Mouse (Mus musculus): ENCODE results near the gene Rbp1. TPM values are rescaled to one million over a fixed set of nuclear protein-coding genes. Genes with fewer than 3 reads are reported as not detected.

The Rbp1 gene
- total and polyA plus RNA-seq, 2 experiments from 2014 or later = 10.5 to 27.6 TPM

GRCm38 (mm10) chr9:98490128-98490527 is 67.4 kb downstream of the Rbp1 start:
- DNase-seq (ENCODE audit: low spot score) (no peak), ATAC-seq (ENCODE audit: low FRiP score) (no peak)
- TF ChIP-seq CTCF (IDR thresholded peaks at IDR 0.05) = no peak
- H3K9me3 ChIP-seq (ENCODE audit: low read length) = no peaks in the 10 kb centered on the region
- no peak overlapping the region for H3K27ac ChIP-seq (ENCODE audit: low read depth, low read length)
- no peaks in the 10 kb centered on the region for H3K27me3 ChIP-seq (ENCODE audit: insufficient read depth, low read length)
- no peaks in the 10 kb centered on the region for H3K4me1 ChIP-seq (ENCODE audit: insufficient read depth, low read length)
- no peak overlapping the region for H3K9ac ChIP-seq (replicated peaks; ENCODE audit: low read length, poor library complexity, severe bottlenecking)
- H3K4me3 ChIP-seq (ENCODE audit: low read depth, low read length) = no peak overlapping the region
- H3K4me2 ChIP-seq (ENCODE audit: low read depth, low read length, poor library complexity, severe bottlenecking) = no peak overlapping the region
- WGBS = 53% methylated on average over 4 of the region's 4 CpGs
- no peaks in the 10 kb centered on the region for H3K36me3 ChIP-seq (ENCODE audit: insufficient read depth, low read length)

- WGBS = 85% methylated on average over 5 of the region's 5 CpGs
- ATAC-seq (ENCODE audit: low FRiP score) (no peak), DNase-seq (ENCODE audit: low spot score) (no peak)
- Histone ChIP-seq H3K4me2 (ENCODE audit: low read depth, low read length, poor library complexity, severe bottlenecking) (no peak overlapping the region), H3K4me1 (ENCODE audit: insufficient read depth, low read length) (no peaks in the 10 kb centered on the region), H3K4me3 (ENCODE audit: low read depth, low read length) (no peak overlapping the region), H3K9ac (replicated peaks; ENCODE audit: low read length, poor library complexity, severe bottlenecking) (no peak overlapping the region), H3K9me3 (ENCODE audit: low read length) (no peaks in the 10 kb centered on the region), H3K27me3 (ENCODE audit: insufficient read depth, low read length) (no peaks in the 10 kb centered on the region), H3K27ac (ENCODE audit: low read depth, low read length) (no peak overlapping the region), H3K36me3 (ENCODE audit: insufficient read depth, low read length) (no peaks in the 10 kb centered on the region)
- no peak for TF ChIP-seq CTCF (IDR thresholded peaks at IDR 0.05)
Observed at GRCm38 (mm10) chr9:98491071-98491470, 68.3 kb downstream of the Rbp1 start.

- no peaks in the 10 kb centered on the region for H3K9me3 ChIP-seq (ENCODE audit: low read length)
- H3K4me3 ChIP-seq (ENCODE audit: low read depth, low read length) = no peak overlapping the region
- no peak for TF ChIP-seq CTCF (IDR thresholded peaks at IDR 0.05)
- DNase-seq (ENCODE audit: low spot score) = no peak
- no peak for ATAC-seq (ENCODE audit: low FRiP score)
- H3K27ac ChIP-seq (ENCODE audit: low read depth, low read length) = no peak overlapping the region
- H3K4me1 ChIP-seq (ENCODE audit: insufficient read depth, low read length) = no peaks in the 10 kb centered on the region
- H3K27me3 ChIP-seq (ENCODE audit: insufficient read depth, low read length) = no peaks in the 10 kb centered on the region
- H3K4me2 ChIP-seq (ENCODE audit: low read depth, low read length, poor library complexity, severe bottlenecking) = no peak overlapping the region
- H3K9ac ChIP-seq (replicated peaks; ENCODE audit: low read length, poor library complexity, severe bottlenecking) = no peak overlapping the region
- H3K36me3 ChIP-seq (ENCODE audit: insufficient read depth, low read length) = no peaks in the 10 kb centered on the region
- WGBS = 92% methylated on average over 5 of the region's 5 CpGs
Observed at GRCm38 (mm10) chr9:98492212-98492611, 69.5 kb downstream of the Rbp1 start.

- Histone ChIP-seq H3K27me3 (ENCODE audit: insufficient read depth, low read length) (no peaks in the 10 kb centered on the region), H3K9me3 (ENCODE audit: low read length) (no peaks in the 10 kb centered on the region), H3K27ac (ENCODE audit: low read depth, low read length) (no peak overlapping the region), H3K4me1 (ENCODE audit: insufficient read depth, low read length) (no peaks in the 10 kb centered on the region), H3K36me3 (ENCODE audit: insufficient read depth, low read length) (no peaks in the 10 kb centered on the region), H3K4me3 (ENCODE audit: low read depth, low read length) (no peak overlapping the region), H3K9ac (replicated peaks; ENCODE audit: low read length, poor library complexity, severe bottlenecking) (no peak overlapping the region), H3K4me2 (ENCODE audit: low read depth, low read length, poor library complexity, severe bottlenecking) (no peak overlapping the region)
- WGBS = 83% methylated on average over 1 of the region's 1 CpGs
- no peak for ATAC-seq (ENCODE audit: low FRiP score)
- TF ChIP-seq CTCF (IDR thresholded peaks at IDR 0.05) = no peak
- DNase-seq (ENCODE audit: low spot score) = no peak
Observed at GRCm38 (mm10) chr9:98492821-98493220, 70.1 kb downstream of the Rbp1 start.

Other genes starting within 250 kb of the Rbp1 start
- 0.88 and 1.6 TPM in 2 replicates for gene Nmnat3, start 135.5 kb upstream of the Rbp1 start, total RNA-seq (2014; rRNA removed)
- 1.0 and 1.5 TPM in 2 replicates for gene Nmnat3, start 135.5 kb upstream of the Rbp1 start, polyA plus RNA-seq (2015; fragmentation: Nextera tagmentation; extraction: Ambion mirVana)
- gene Rbp2, start 63.2 kb downstream of the Rbp1 start, total RNA-seq (2014; rRNA removed) = 1.6 TPM in 1 of 2 replicates, not detected in the other
- 0.32 and 0.49 TPM in 2 replicates for gene Rbp2, start 63.2 kb downstream of the Rbp1 start, polyA plus RNA-seq (2015; fragmentation: Nextera tagmentation; extraction: Ambion mirVana)
- gene Copb2, start 140.8 kb downstream of the Rbp1 start, total RNA-seq (2014; rRNA removed) = 67.5 and 85.5 TPM in 2 replicates
- 93.9 and 97.5 TPM in 2 replicates for gene Copb2, start 140.8 kb downstream of the Rbp1 start, polyA plus RNA-seq (2015; fragmentation: Nextera tagmentation; extraction: Ambion mirVana)
- 60.6 and 70.2 TPM in 2 replicates for gene Mrps22, start 178.7 kb downstream of the Rbp1 start, total RNA-seq (2014; rRNA removed)
- 46.3 and 47.7 TPM in 2 replicates for gene Mrps22, start 178.7 kb downstream of the Rbp1 start, polyA plus RNA-seq (2015; fragmentation: Nextera tagmentation; extraction: Ambion mirVana)